Comparison of ENCODE assay signal across 21 mouse cellular contexts in genomic region chr7:139382796-139383195, GRCm38 (mm10). TPM values are rescaled to one million over a fixed set of nuclear protein-coding genes. Genes with fewer than 3 reads are reported as not detected.
DNase-seq lines count a peak whose midpoint lies in the region; ATAC-seq and TF ChIP-seq lines count a peak whose summit lies in the region.
"Had no signal": no experiment of that assay in that cellular context is flagged by ENCODE, and none has a peak within 500 bp of the region (broad histone marks: within the 10 kb centered on the region; RNA-seq: fewer than 3 reads in every experiment).

No protein-coding gene starts in this region.

- H3K9ac ChIP-seq in intestine, postnatal 0 days (ENCODE audit: low read depth, low read length) = no peak overlapping the region
- no peak overlapping the region for H3K9ac ChIP-seq in intestine, embryonic 15.5 days
- H3K9ac ChIP-seq: embryonic facial prominence, embryonic 12.5 days; forebrain, embryonic 12.5 days had no signal

- POLR2A ChIA-PET in Patski (lab: Charles Lee) = no interaction called here

- in situ Hi-C loops in Patski (cut with MboI; ENCODE audit: low pct_unique_long_range_greater_than_20kb) = no loop called here

- WGBS in intestine, postnatal 0 days = 51% methylated on average over 2 of the region's 2 CpGs
- WGBS in intestine, embryonic 15.5 days = 71% methylated on average over 2 of the region's 2 CpGs
- 92% methylated on average over 2 of the region's 2 CpGs for WGBS in forebrain, embryonic 10.5 days

- H3K27ac ChIP-seq in intestine, postnatal 0 days (ENCODE audit: low read depth, low read length) = 0 out of 2 replicates have a peak overlapping the region, but pooled peaks have one; percentile 21
- H3K27ac ChIP-seq in intestine, embryonic 15.5 days = no peak overlapping the region
- H3K27ac ChIP-seq in forebrain, embryonic 10.5 days = no peak overlapping the region
- H3K27ac ChIP-seq: embryonic facial prominence, embryonic 10.5 days; embryonic facial prominence, embryonic 12.5 days; forebrain, embryonic 12.5 days had no signal

- ATAC-seq in intestine, postnatal 0 days = peak; percentile 52
- no peak for ATAC-seq in intestine, embryonic 15.5 days
- peak; percentile 33 for ATAC-seq in Patski
- ATAC-seq: CD4-positive, CD25-positive, alpha-beta regulatory T cell, adult 4 months; forebrain, embryonic 14.5 days; forebrain, embryonic 16.5 days had no signal

- CTCF ChIA-PET in Patski (lab: Charles Lee) = interaction anchor here (1.4 kb wide), 2 partner anchors 12 to 16 kb away, joined by 4 read pairs; no protein-coding TSS in a partner anchor

- DNase-seq in 3T3-L1 (ENCODE audit: low read depth, low spot score) = peak; percentile 29
- DNase-seq in Patski (ENCODE audit: low read depth, low spot score) = no peak
- no peak for DNase-seq in forebrain, embryonic 10.5 days (ENCODE audit: extremely low spot score, low spot score)
- DNase-seq in frontal cortex, adult 2 months (ENCODE audit: extremely low spot score in 1 of 2, low spot score in 1 of 2) = no peak
- DNase-seq: adrenal gland, adult 2 months; adrenal gland, postnatal 10 days; adrenal gland, postnatal 36 days; B cell, adult 2 months; cerebellum, adult 11-12 months; cerebellum, adult 2 months; cerebellum, postnatal 10 days; cerebellum, postnatal 25 days had no signal

- H3K4me2 ChIP-seq in intestine, postnatal 0 days (replicated peaks; ENCODE audit: low read depth) = no peak overlapping the region
- H3K4me2 ChIP-seq in intestine, embryonic 15.5 days (replicated peaks) = no peak overlapping the region
- H3K4me2 ChIP-seq: embryonic facial prominence, embryonic 12.5 days; forebrain, embryonic 12.5 days had no signal

- TF ChIP-seq CTCF in intestine, postnatal 0 days (IDR thresholded peaks at IDR 0.05; ENCODE audit: low read depth) = no peak
- TF ChIP-seq CTCF in Patski (IDR thresholded peaks at IDR 0.05) = no peak

- H3K9me3 ChIP-seq in intestine, postnatal 0 days (ENCODE audit: control insufficient read depth) = no peaks in the 10 kb centered on the region
- no peaks in the 10 kb centered on the region for H3K9me3 ChIP-seq in intestine, embryonic 15.5 days
- H3K9me3 ChIP-seq in forebrain, embryonic 10.5 days = no peaks in the 10 kb centered on the region
- H3K9me3 ChIP-seq: embryonic facial prominence, embryonic 10.5 days; embryonic facial prominence, embryonic 12.5 days; forebrain, embryonic 12.5 days had no signal

- H3K4me1 ChIP-seq in intestine, postnatal 0 days (replicated peaks; ENCODE audit: control insufficient read depth, insufficient read depth, low read length) = 0 out of 2 replicates have a peak, but pooled peaks cover under 1% of the 10 kb centered on the region
- H3K4me1 ChIP-seq in intestine, embryonic 15.5 days (replicated peaks) = peaks cover 9% of the 10 kb centered on the region; the same call in 1 of the 2 replicates
- peaks cover 1% of the 10 kb centered on the region for H3K4me1 ChIP-seq in forebrain, embryonic 10.5 days

- no peaks in the 10 kb centered on the region for H3K36me3 ChIP-seq in intestine, postnatal 0 days (ENCODE audit: control insufficient read depth, insufficient read depth)
- H3K36me3 ChIP-seq in intestine, embryonic 15.5 days = no peaks in the 10 kb centered on the region
- H3K36me3 ChIP-seq in forebrain, embryonic 10.5 days (replicated peaks) = no peaks in the 10 kb centered on the region
- H3K36me3 ChIP-seq: embryonic facial prominence, embryonic 10.5 days; embryonic facial prominence, embryonic 12.5 days; forebrain, embryonic 12.5 days; G1E had no signal

- H3K4me3 ChIP-seq in intestine, postnatal 0 days (ENCODE audit: low read depth, low read length) = no peak overlapping the region
- no peak overlapping the region for H3K4me3 ChIP-seq in intestine, embryonic 15.5 days (replicated peaks)
- H3K4me3 ChIP-seq in forebrain, embryonic 10.5 days = no peak overlapping the region
- H3K4me3 ChIP-seq: embryonic facial prominence, embryonic 10.5 days; embryonic facial prominence, embryonic 12.5 days; forebrain, embryonic 12.5 days had no signal

- no peaks in the 10 kb centered on the region for H3K27me3 ChIP-seq in intestine, postnatal 0 days (replicated peaks; ENCODE audit: control insufficient read depth, insufficient read depth, low read length)
- no peaks in the 10 kb centered on the region for H3K27me3 ChIP-seq in intestine, embryonic 15.5 days (replicated peaks)
- H3K27me3 ChIP-seq in Patski = no peaks in the 10 kb centered on the region
- H3K27me3 ChIP-seq in forebrain, embryonic 10.5 days (ENCODE audit: poor library complexity, severe bottlenecking) = no peaks in the 10 kb centered on the region
- H3K27me3 ChIP-seq: embryonic facial prominence, embryonic 12.5 days; forebrain, embryonic 12.5 days had no signal

RNA-seq across cellular contexts. Expression of gene Inpp5a, which starts 6.1 kb away (rescaled TPM):
- polyA plus RNA-seq in intestine, postnatal 0 days (2015; fragmentation: Nextera tagmentation; extraction: Ambion mirVana) = 29.1 and 32.9 TPM in 2 replicates
- polyA plus RNA-seq in intestine, embryonic 15.5 days (2015; fragmentation: Nextera tagmentation; extraction: Ambion mirVana) = 33.1 and 35.5 TPM in 2 replicates
- 25.5 TPM for polyA plus RNA-seq in Patski (2021)
- 10.5 and 14.3 TPM in 2 replicates for polyA plus RNA-seq in forebrain, embryonic 10.5 days (2016; fragmentation: Nextera tagmentation; extraction: Ambion mirVana)
- polyA plus RNA-seq in frontal cortex, adult 2 months (2012; rRNA removed) = 35.4 and 38.4 TPM in 2 replicates
